In the genomic region with DNA sequence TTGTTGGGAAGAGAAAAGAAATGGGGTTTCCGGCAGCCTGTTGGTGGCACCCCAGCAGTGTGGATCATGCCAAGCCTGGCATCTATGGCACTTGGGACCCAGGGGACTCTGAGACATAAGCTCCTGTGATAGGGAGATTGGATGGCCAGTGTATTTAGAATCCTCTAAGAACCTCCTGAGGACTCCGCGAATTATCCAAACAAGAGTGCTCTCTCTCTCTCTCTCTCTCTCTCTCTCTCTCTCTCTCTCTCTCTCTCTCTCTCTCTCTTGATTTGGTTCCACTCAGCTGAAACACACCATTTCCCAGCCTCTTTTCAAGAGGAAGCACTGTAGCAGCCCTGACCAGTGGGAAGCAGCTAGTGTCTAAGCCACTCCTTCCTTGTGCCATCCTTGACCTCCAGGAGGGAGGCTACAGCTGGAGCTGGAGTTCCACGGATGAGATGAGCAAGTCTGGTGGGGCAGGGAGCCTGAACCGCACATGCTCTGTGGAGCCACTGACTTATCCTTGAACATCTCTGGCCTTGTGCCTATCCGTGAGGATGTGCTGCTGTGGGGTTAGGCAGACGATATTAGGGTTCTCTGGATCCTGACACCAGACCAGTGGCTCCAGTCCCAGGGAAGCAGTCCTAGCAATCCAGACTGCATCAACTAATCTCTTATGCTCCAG, we compare ENCODE assay signal across 7 mouse cellular contexts.
DNase-seq lines count a peak whose midpoint lies in the region; ATAC-seq lines count a peak whose summit lies in the region.

No protein-coding gene starts in this region.

- peaks cover 56% of the 10 kb centered on the region for H3K27me3 ChIP-seq in megakaryocyte, embryonic 14.5 days (replicated peaks)
- H3K27me3 ChIP-seq in hindbrain, embryonic 12.5 days = 0 out of 2 replicates have a peak, but pooled peaks cover 7% of the 10 kb centered on the region

- no peak overlapping the region for H3K9ac ChIP-seq in hindbrain, embryonic 12.5 days

- H3K27ac ChIP-seq in hindbrain, embryonic 12.5 days = peak overlapping the region; percentile 79

- no peak for ATAC-seq in megakaryocyte, adult 5-6 weeks (ENCODE audit: poor library complexity, severe bottlenecking)
- no peak; the same call in 1 of the 2 replicates for ATAC-seq in hindbrain, embryonic 12.5 days (ENCODE audit: low FRiP score)

- peak overlapping the region; percentile 23; the same call in 1 of the 2 replicates for H3K4me2 ChIP-seq in hindbrain, embryonic 12.5 days (replicated peaks)

- H3K36me3 ChIP-seq in megakaryocyte, embryonic 14.5 days (replicated peaks; ENCODE audit: low read length) = no peaks in the 10 kb centered on the region
- no peaks in the 10 kb centered on the region for H3K36me3 ChIP-seq in hindbrain, embryonic 12.5 days

- intact Hi-C loops in left cerebral cortex, postnatal 14 days (cut with DNase I) = loop anchor here (5.0 kb wide), 1 partner anchor 230 kb away; a partner anchor contains a TSS

- peak; percentile 58 for DNase-seq in embryo, embryonic 10.5 days (ENCODE audit: low spot score)
- DNase-seq in lung, postnatal 25 days (ENCODE audit: low spot score) = peak; percentile 16
- no peak for DNase-seq in natural killer cell, adult 2 months (ENCODE audit: low spot score in 2 of 2)
- DNase-seq in left cerebral cortex, postnatal 14 days (ENCODE audit: low spot score in 2 of 2) = no peak

- H3K4me3 ChIP-seq in megakaryocyte, embryonic 14.5 days (replicated peaks) = peak overlapping the region; percentile 28
- no peak overlapping the region for H3K4me3 ChIP-seq in hindbrain, embryonic 12.5 days

- no peaks in the 10 kb centered on the region for H3K9me3 ChIP-seq in megakaryocyte, embryonic 14.5 days
- no peaks in the 10 kb centered on the region for H3K9me3 ChIP-seq in hindbrain, embryonic 12.5 days (replicated peaks)

- H3K4me1 ChIP-seq in megakaryocyte, embryonic 14.5 days = peaks cover 3% of the 10 kb centered on the region; the same call in 1 of the 2 replicates
- peaks cover 60% of the 10 kb centered on the region for H3K4me1 ChIP-seq in hindbrain, embryonic 12.5 days

- 48% methylated on average over 7 of the region's 7 CpGs for WGBS in hindbrain, embryonic 12.5 days

Comparison
In these comparisons a context has a peak if more than half of its experiments do, and no peak if none do; other contexts are left out.
1. DNase-seq: peak in embryo, embryonic 10.5 days (single experiment) and lung, postnatal 25 days (single experiment); none in natural killer cell, adult 2 months (0 of 2) and left cerebral cortex, postnatal 14 days (0 of 2).